Mouse (Mus musculus) embryonic facial prominence, embryonic 12.5 days (tissue): ENCODE measurements around the gene Olfr557. TPM values are rescaled to one million over a fixed set of nuclear protein-coding genes. Genes with fewer than 3 reads are reported as not detected.
A peak's percentile ranks its signal among the peaks of the same experiment; 100 is the strongest.

Experiments used
- ATAC-seq: fragments of 200-750 bp; cut with Nextera tagmentation; 2 replicates; pipeline ENCODE4 v1.8.0; 2017; ENCODE audit not compliant: insufficient number of reproducible peaks, insufficient read depth, low FRiP score, low TSS enrichment
- H3K27ac ChIP-seq: fragments of 300-500 bp; sonication (generic); 2 replicates; pipeline ENCODE4 v1.5.1; 2016; ENCODE audit warnings: mild to moderate bottlenecking
- H3K27me3 ChIP-seq: fragments of 300-500 bp; sonication (generic); 2 replicates; pipeline ENCODE4 v1.6.1; 2016; ENCODE audit warnings: mild to moderate bottlenecking, moderate library complexity
- H3K36me3 ChIP-seq: fragments of 300-500 bp; sonication (generic); 2 replicates; pipeline ENCODE4 v1.6.1; 2016; ENCODE audit warnings: mild to moderate bottlenecking
- H3K4me1 ChIP-seq: fragments of 300-500 bp; sonication (generic); 2 replicates; pipeline ENCODE4 v1.6.1; 2016
- H3K4me2 ChIP-seq: fragments of 300-500 bp; sonication (generic); replicated peaks from 2 replicates; pipeline ENCODE4 v1.6.1; 2016; ENCODE audit warnings: mild to moderate bottlenecking, moderate library complexity
- H3K4me3 ChIP-seq: fragments of 300-500 bp; sonication (generic); 2 replicates; pipeline ENCODE4 v1.5.1; 2016; ENCODE audit warnings: mild to moderate bottlenecking
- H3K9ac ChIP-seq: fragments of 300-500 bp; sonication (generic); 2 replicates; pipeline ENCODE4 v1.6.1; 2016; ENCODE audit warnings: mild to moderate bottlenecking, moderate library complexity
- H3K9me3 ChIP-seq: fragments of 300-500 bp; sonication (generic); 2 replicates; pipeline ENCODE4 v1.6.1; 2016; ENCODE audit warnings: mild to moderate bottlenecking, moderate library complexity
- WGBS: fragments of 180-500 bp; shearing (Covaris S2); methylation state at CpG from one replicate; pipeline ENCODE4 v1.1.7; 2016; 5-methylcytosine and 5-hydroxymethylcytosine counted together
- polyA plus RNA-seq: library from polyadenylated mRNA; unstranded; fragments of >200 nt; fragmentation: Nextera tagmentation; extraction: Ambion mirVana; gene quantifications from 2 replicates; pipeline ENCODE4 v1.2.1, GENCODE M21; 2016

The Olfr557 gene
- not detected in 2 replicates for polyA plus RNA-seq

GRCm38 (mm10) chr7:102695358-102696125, at the start of gene Olfr557:
Olfr557 (plus strand) TSS chr7:102695910.
- no peak within 1 kb of the TSS for H3K4me3 ChIP-seq
- H3K4me1 ChIP-seq, result no peaks in the 10 kb centered on the region
- 78% methylated on average over 5 of the region's 5 CpGs for WGBS
- H3K27ac ChIP-seq, result no peak within 1 kb of the TSS
- H3K27me3 ChIP-seq, result no peaks in the 10 kb centered on the region
- ATAC-seq, result no peak
- H3K36me3 ChIP-seq, result no peaks in the 10 kb centered on the region
- no peak within 1 kb of the TSS for H3K4me2 ChIP-seq
- no peak within 1 kb of the TSS for H3K9ac ChIP-seq
- H3K9me3 ChIP-seq, result no peaks in the 10 kb centered on the region

- no peak within 1 kb of the TSS for H3K4me2 ChIP-seq
- H3K4me3 ChIP-seq, result no peak within 1 kb of the TSS
- H3K9ac ChIP-seq, result no peak within 1 kb of the TSS
- H3K9me3 ChIP-seq, result no peaks in the 10 kb centered on the region
- no peaks in the 10 kb centered on the region for H3K27me3 ChIP-seq
- H3K36me3 ChIP-seq, result no peaks in the 10 kb centered on the region
- WGBS, result 71% methylated on average over 1 of the region's 1 CpGs
- ATAC-seq, result no peak
- no peak within 1 kb of the TSS for H3K27ac ChIP-seq
- no peaks in the 10 kb centered on the region for H3K4me1 ChIP-seq
Measured at GRCm38 (mm10) chr7:102658523-102658922, 37.2 kb upstream of the Olfr557 start, which contains the start of gene Olfr555. Olfr555 (plus strand) TSS chr7:102658823.

GRCm38 (mm10) chr7:102664599-102664998, 31.1 kb upstream of the Olfr557 start, which contains the start of gene Olfr556:
Olfr556 (plus strand) TSS chr7:102664899.
- Histone ChIP-seq H3K9ac (no peak within 1 kb of the TSS), H3K36me3 (no peaks in the 10 kb centered on the region), H3K27me3 (no peaks in the 10 kb centered on the region), H3K27ac (no peak within 1 kb of the TSS), H3K4me3 (no peak within 1 kb of the TSS), H3K4me1 (no peaks in the 10 kb centered on the region), H3K9me3 (no peaks in the 10 kb centered on the region), H3K4me2 (no peak within 1 kb of the TSS)
- no peak for ATAC-seq
- 57% methylated on average over 3 of the region's 3 CpGs for WGBS

GRCm38 (mm10) chr7:102665378-102665777, 30.3 kb upstream of the Olfr557 start:
- Histone ChIP-seq H3K27ac (no peak overlapping the region), H3K4me1 (no peaks in the 10 kb centered on the region), H3K4me2 (no peak overlapping the region), H3K4me3 (no peak overlapping the region), H3K36me3 (no peaks in the 10 kb centered on the region), H3K27me3 (no peaks in the 10 kb centered on the region), H3K9ac (no peak overlapping the region), H3K9me3 (no peaks in the 10 kb centered on the region)
- WGBS, result 39% methylated on average over 2 of the region's 2 CpGs
- ATAC-seq, result no peak

- Histone ChIP-seq H3K9me3 (no peaks in the 10 kb centered on the region), H3K4me2 (no peak overlapping the region), H3K27ac (no peak overlapping the region), H3K36me3 (no peaks in the 10 kb centered on the region), H3K4me3 (no peak overlapping the region), H3K9ac (no peak overlapping the region), H3K4me1 (no peaks in the 10 kb centered on the region), H3K27me3 (no peaks in the 10 kb centered on the region)
- no peak for ATAC-seq
- WGBS, result 83% methylated on average over 2 of the region's 2 CpGs
Measured at GRCm38 (mm10) chr7:102676225-102676624, 19.5 kb upstream of the Olfr557 start.

- H3K36me3 ChIP-seq, result 0 out of 2 replicates have a peak, but pooled peaks cover 4% of the 10 kb centered on the region
- H3K4me2 ChIP-seq, result no peak overlapping the region
- H3K4me3 ChIP-seq, result no peak overlapping the region
- no peak for ATAC-seq
- no peaks in the 10 kb centered on the region for H3K9me3 ChIP-seq
- H3K27ac ChIP-seq, result no peak overlapping the region
- WGBS, result 92% methylated on average over 1 of the region's 1 CpGs
- H3K9ac ChIP-seq, result no peak overlapping the region
- no peaks in the 10 kb centered on the region for H3K27me3 ChIP-seq
- H3K4me1 ChIP-seq, result no peaks in the 10 kb centered on the region
Measured at GRCm38 (mm10) chr7:102681916-102682315, 13.8 kb upstream of the Olfr557 start.

- Histone ChIP-seq H3K27me3 (no peaks in the 10 kb centered on the region), H3K27ac (peak within 1 kb of the TSS; percentile 61; the same call in 1 of the 2 replicates), H3K36me3 (no peaks in the 10 kb centered on the region), H3K9ac (peak within 1 kb of the TSS; percentile 64), H3K4me1 (no peaks in the 10 kb centered on the region), H3K4me2 (peak within 1 kb of the TSS; percentile 53), H3K9me3 (no peaks in the 10 kb centered on the region), H3K4me3 (peak within 1 kb of the TSS; percentile 58)
- ATAC-seq, result peak; percentile 99
- WGBS, result under 1% methylated on average over 39 of the region's 40 CpGs
Measured at GRCm38 (mm10) chr7:102686944-102687501, 8.7 kb upstream of the Olfr557 start, which contains the start of gene Trim68. Trim68 (minus strand) TSS chr7:102687327.

GRCm38 (mm10) chr7:102698461-102698860, 2.8 kb downstream of the Olfr557 start:
- 82% methylated on average over 7 of the region's 7 CpGs for WGBS

GRCm38 (mm10) chr7:102701915-102702314, 6.2 kb downstream of the Olfr557 start, which contains the start of gene Olfr558:
Olfr558 (plus strand) TSS chr7:102702215.
- Histone ChIP-seq H3K36me3 (no peaks in the 10 kb centered on the region), H3K9ac (no peak within 1 kb of the TSS), H3K4me2 (no peak within 1 kb of the TSS), H3K9me3 (no peaks in the 10 kb centered on the region), H3K4me3 (no peak within 1 kb of the TSS), H3K27ac (no peak within 1 kb of the TSS), H3K4me1 (no peaks in the 10 kb centered on the region), H3K27me3 (no peaks in the 10 kb centered on the region)
- no peak for ATAC-seq

More at GRCm38 (mm10) chr7:102698461-102698860, 2.8 kb downstream of the Olfr557 start:
- no peaks in the 10 kb centered on the region for H3K9me3 ChIP-seq
- no peak overlapping the region for H3K9ac ChIP-seq
- H3K4me1 ChIP-seq, result no peaks in the 10 kb centered on the region
- no peaks in the 10 kb centered on the region for H3K36me3 ChIP-seq
- no peak overlapping the region for H3K27ac ChIP-seq
- no peak overlapping the region for H3K4me3 ChIP-seq
- H3K27me3 ChIP-seq, result no peaks in the 10 kb centered on the region
- no peak overlapping the region for H3K4me2 ChIP-seq
- no peak for ATAC-seq

GRCm38 (mm10) chr7:102718970-102719369, 23.3 kb downstream of the Olfr557 start, which contains the start of gene Olfr33:
Olfr33 (minus strand) TSS chr7:102719070.
- Histone ChIP-seq H3K4me1 (no peaks in the 10 kb centered on the region), H3K27ac (no peak within 1 kb of the TSS), H3K4me2 (no peak within 1 kb of the TSS), H3K36me3 (no peaks in the 10 kb centered on the region), H3K4me3 (no peak within 1 kb of the TSS), H3K9me3 (no peaks in the 10 kb centered on the region), H3K9ac (no peak within 1 kb of the TSS), H3K27me3 (no peaks in the 10 kb centered on the region)
- WGBS, result 32% methylated on average over 1 of the region's 1 CpGs
- ATAC-seq, result no peak

GRCm38 (mm10) chr7:102727391-102727790, 31.7 kb downstream of the Olfr557 start, which contains the start of gene Olfr559:
Olfr559 (minus strand) TSS chr7:102727491.
- Histone ChIP-seq H3K9ac (no peak within 1 kb of the TSS), H3K9me3 (no peaks in the 10 kb centered on the region), H3K4me1 (no peaks in the 10 kb centered on the region), H3K4me3 (no peak within 1 kb of the TSS), H3K36me3 (no peaks in the 10 kb centered on the region), H3K4me2 (no peak within 1 kb of the TSS), H3K27ac (no peak within 1 kb of the TSS), H3K27me3 (no peaks in the 10 kb centered on the region)
- no peak for ATAC-seq

- Histone ChIP-seq H3K27ac (no peak overlapping the region), H3K9ac (no peak overlapping the region), H3K4me3 (no peak overlapping the region), H3K4me2 (no peak overlapping the region), H3K36me3 (no peaks in the 10 kb centered on the region), H3K4me1 (no peaks in the 10 kb centered on the region), H3K27me3 (no peaks in the 10 kb centered on the region), H3K9me3 (no peaks in the 10 kb centered on the region)
- peak; percentile 64; the same call in 1 of the 2 replicates for ATAC-seq
- 52% methylated on average over 1 of the region's 1 CpGs for WGBS
Measured at GRCm38 (mm10) chr7:102733793-102734192, 38.1 kb downstream of the Olfr557 start.
